Mouse (Mus musculus): ENCODE measurements at regions not wholly inside any gene's neighbourhood (a gene's known extent, or its start where the extent isn't known, plus 50 kb on each side); places are given as distances from the start of the nearest gene placed in this dataset.

DNA sequence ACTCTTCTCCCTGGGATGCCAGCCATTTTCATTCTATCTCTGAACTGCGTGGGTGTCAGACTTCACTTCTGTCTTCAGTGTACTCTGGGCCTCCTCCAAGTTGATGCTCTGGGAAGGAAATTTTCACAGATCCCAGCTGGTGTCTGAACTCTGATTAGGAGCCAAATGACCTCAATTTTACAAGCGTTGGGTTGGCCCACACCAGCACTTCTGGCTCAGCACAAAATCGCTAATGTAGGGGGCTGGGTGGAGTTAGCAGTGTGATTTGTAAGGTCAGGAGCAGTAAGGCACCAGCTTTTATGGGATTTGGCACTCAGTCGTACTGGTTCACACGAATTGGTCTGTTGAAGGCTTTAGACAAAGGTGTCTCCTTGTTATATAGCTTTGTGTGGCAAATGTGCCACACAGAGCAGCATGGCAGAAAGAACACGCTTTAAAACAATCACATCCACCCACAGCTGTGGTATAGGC is 576.3 kb upstream of the Kdm8 start:
- TF ChIP-seq GATA1 (IDR thresholded peaks at IDR 0.05; ENCODE audit: low read depth, low read length) = no peak
- TF ChIP-seq POLR2A (IDR thresholded peaks at IDR 0.05; ENCODE audit: control insufficient read depth in 1 of 2, insufficient read depth in 1 of 2, low read depth in 1 of 2, low read length in 2 of 2, poor library complexity in 1 of 2) = no peak
- TF ChIP-seq CTCF (IDR thresholded peaks at IDR 0.05 in 2 of 3, conservative IDR thresholded peaks at IDR 0.05 in 1 of 3; ENCODE audit: control insufficient read depth in 1 of 3, insufficient read depth in 1 of 3, low read depth in 2 of 3, low read length in 3 of 3, poor library complexity in 1 of 3, severe bottlenecking in 1 of 3) = no peak
- TF ChIP-seq POLR2AphosphoS5 (IDR thresholded peaks at IDR 0.05; ENCODE audit: borderline replicate concordance, low read depth, low read length) = no peak
- TF ChIP-seq SIN3A (IDR thresholded peaks at IDR 0.05; ENCODE audit: low read length) = no peak
- no peak for TF ChIP-seq SMC3 (IDR thresholded peaks at IDR 0.05; ENCODE audit: low read depth, low read length)
- no peak for TF ChIP-seq MAX (IDR thresholded peaks at IDR 0.05; ENCODE audit: low read length)
- TF ChIP-seq MAFK (IDR thresholded peaks at IDR 0.05; ENCODE audit: borderline replicate concordance, low read depth, low read length) = no peak
- TF ChIP-seq BHLHE40 (IDR thresholded peaks at IDR 0.05; ENCODE audit: borderline replicate concordance, low read depth, low read length) = no peak
- no peak for TF ChIP-seq GABPA (IDR thresholded peaks at IDR 0.05; ENCODE audit: low read depth, low read length)

All from MEL (cell line).